Mouse (Mus musculus) forebrain, embryonic 10.5 days (tissue): ENCODE measurements around the gene Dnah17. TPM values are rescaled to one million over a fixed set of nuclear protein-coding genes. Genes with fewer than 3 reads are reported as not detected.

Experiments
- DNase-seq: peaks from one replicate; pipeline ENCODE4 v3.0.0-alpha.2; 2017; ENCODE audit warnings: low spot score; ENCODE audit errors: extremely low spot score
- H3K27ac ChIP-seq: fragments of 300-500 bp; sonication (generic); 2 replicates; pipeline ENCODE4 v1.5.1; 2016; ENCODE audit warnings: mild to moderate bottlenecking
- H3K27me3 ChIP-seq: fragments of 300-500 bp; sonication (generic); 2 replicates; pipeline ENCODE4 v1.6.1; 2016; ENCODE audit warnings: mild to moderate bottlenecking; ENCODE audit not compliant: poor library complexity, severe bottlenecking
- H3K36me3 ChIP-seq: fragments of 300-500 bp; sonication (generic); replicated peaks from 2 replicates; pipeline ENCODE4 v1.6.1; 2016; ENCODE audit warnings: mild to moderate bottlenecking, moderate library complexity
- H3K4me1 ChIP-seq: fragments of 300-500 bp; sonication (generic); 2 replicates; pipeline ENCODE4 v1.6.1; 2016
- H3K4me3 ChIP-seq: fragments of 300-500 bp; sonication (generic); 2 replicates; pipeline ENCODE4 v1.5.1; 2016; ENCODE audit warnings: mild to moderate bottlenecking, moderate library complexity
- H3K9me3 ChIP-seq: fragments of 300-500 bp; sonication (generic); 2 replicates; pipeline ENCODE4 v1.6.1; 2016; ENCODE audit warnings: mild to moderate bottlenecking, moderate library complexity
- WGBS: fragments of 180-500 bp; shearing (Covaris S2); methylation state at CpG from one replicate; pipeline ENCODE4 v1.1.7; 2016; 5-methylcytosine and 5-hydroxymethylcytosine counted together
- polyA plus RNA-seq: library from polyadenylated mRNA; unstranded; fragments of >200 nt; fragmentation: Nextera tagmentation; extraction: Ambion mirVana; gene quantifications from 2 replicates; pipeline ENCODE4 v1.2.1, GENCODE M21; 2016

Gene Dnah17
- polyA plus RNA-seq, 1 experiment from 2014 or later = 0.27 TPM

DNA sequence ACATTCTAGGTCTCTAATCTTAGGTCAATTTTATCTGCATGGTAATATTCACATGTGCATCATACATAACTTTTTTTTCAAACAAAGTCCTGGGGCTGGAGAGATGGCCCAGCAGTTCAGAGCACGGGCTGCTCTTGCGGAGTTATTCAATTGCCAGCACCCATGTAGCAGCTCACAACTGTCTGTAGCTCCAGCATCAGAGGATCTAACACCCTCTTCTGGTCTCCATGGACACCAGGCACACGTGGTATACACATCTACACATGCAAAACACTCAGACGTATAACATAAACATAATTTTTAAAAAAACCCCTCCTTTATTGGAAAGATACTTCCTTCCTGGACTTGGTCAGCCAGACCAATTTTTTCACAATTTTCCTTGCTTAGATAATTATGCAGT lies 28.3 kb upstream of the Dnah17 start:
- no peak overlapping the region for H3K4me3 ChIP-seq
- peaks cover 8% of the 10 kb centered on the region; the same call in 1 of the 2 replicates for H3K9me3 ChIP-seq
- no peak overlapping the region for H3K27ac ChIP-seq
- no peak for DNase-seq
- no peaks in the 10 kb centered on the region for H3K27me3 ChIP-seq
- WGBS = 85% methylated on average over 4 of the region's 4 CpGs
- H3K4me1 ChIP-seq = 0 out of 2 replicates have a peak, but pooled peaks cover 4% of the 10 kb centered on the region
- H3K36me3 ChIP-seq = no peaks in the 10 kb centered on the region; the same call in 1 of the 2 replicates

DNA sequence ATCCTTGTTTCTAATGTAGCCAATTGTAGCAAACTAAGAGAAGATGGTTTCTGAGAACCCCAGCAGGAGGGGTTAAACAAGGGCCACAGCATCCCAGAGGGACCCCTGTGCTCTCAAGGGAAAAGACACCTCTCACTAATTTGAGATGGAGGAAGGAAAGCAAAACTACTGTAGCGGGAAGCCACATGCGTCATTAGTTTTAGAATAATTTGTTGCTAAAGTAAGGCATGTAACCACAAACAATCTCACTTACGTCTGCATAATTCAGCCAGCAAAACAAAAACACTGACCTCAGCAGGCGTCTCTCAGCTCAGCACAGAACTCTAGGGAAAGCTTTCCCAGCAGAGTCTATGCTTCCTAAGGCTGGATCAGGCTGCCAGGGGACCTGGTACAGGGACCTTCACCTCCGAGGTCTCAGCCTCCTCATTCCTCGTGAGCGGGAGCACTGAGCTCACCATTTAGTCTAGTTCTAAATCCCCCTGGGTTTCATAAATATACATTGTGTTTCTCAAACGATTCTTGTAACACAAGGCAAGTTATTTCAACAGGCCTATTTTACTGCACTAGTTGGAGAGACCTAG lies 26.1 kb upstream of the Dnah17 start:
- no peak for DNase-seq
- Histone ChIP-seq H3K27ac (no peak overlapping the region), H3K27me3 (no peaks in the 10 kb centered on the region), H3K4me3 (no peak overlapping the region), H3K9me3 (peaks cover 8% of the 10 kb centered on the region; the same call in 1 of the 2 replicates), H3K4me1 (0 out of 2 replicates have a peak, but pooled peaks cover 4% of the 10 kb centered on the region), H3K36me3 (no peaks in the 10 kb centered on the region)
- 82% methylated on average over 8 of the region's 8 CpGs for WGBS

DNA sequence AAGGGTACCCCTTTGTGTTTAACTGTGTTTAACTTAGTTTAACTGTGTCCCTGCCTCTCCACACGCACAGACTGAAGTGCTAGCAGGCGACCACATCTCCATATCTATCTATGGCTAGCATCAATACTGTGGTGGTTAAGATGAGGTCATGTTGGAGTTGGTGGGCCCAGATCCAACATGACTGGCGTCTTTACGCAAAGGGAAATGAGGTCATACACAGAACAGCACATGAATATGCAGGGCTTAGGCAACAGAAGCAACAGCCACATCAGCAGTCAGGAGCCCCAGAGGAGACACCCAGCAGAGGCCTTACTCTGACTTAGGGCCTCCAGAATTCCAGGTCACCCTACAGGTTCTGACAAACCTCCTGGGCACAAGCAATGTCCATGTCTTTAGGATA lies 22.5 kb upstream of the Dnah17 start:
- H3K4me1 ChIP-seq = no peaks in the 10 kb centered on the region
- peaks cover 19% of the 10 kb centered on the region; the same call in 1 of the 2 replicates for H3K9me3 ChIP-seq
- no peak overlapping the region for H3K4me3 ChIP-seq
- H3K27me3 ChIP-seq = no peaks in the 10 kb centered on the region
- H3K36me3 ChIP-seq = no peaks in the 10 kb centered on the region
- no peak for DNase-seq
- 89% methylated on average over 4 of the region's 4 CpGs for WGBS
- H3K27ac ChIP-seq = no peak overlapping the region

DNA sequence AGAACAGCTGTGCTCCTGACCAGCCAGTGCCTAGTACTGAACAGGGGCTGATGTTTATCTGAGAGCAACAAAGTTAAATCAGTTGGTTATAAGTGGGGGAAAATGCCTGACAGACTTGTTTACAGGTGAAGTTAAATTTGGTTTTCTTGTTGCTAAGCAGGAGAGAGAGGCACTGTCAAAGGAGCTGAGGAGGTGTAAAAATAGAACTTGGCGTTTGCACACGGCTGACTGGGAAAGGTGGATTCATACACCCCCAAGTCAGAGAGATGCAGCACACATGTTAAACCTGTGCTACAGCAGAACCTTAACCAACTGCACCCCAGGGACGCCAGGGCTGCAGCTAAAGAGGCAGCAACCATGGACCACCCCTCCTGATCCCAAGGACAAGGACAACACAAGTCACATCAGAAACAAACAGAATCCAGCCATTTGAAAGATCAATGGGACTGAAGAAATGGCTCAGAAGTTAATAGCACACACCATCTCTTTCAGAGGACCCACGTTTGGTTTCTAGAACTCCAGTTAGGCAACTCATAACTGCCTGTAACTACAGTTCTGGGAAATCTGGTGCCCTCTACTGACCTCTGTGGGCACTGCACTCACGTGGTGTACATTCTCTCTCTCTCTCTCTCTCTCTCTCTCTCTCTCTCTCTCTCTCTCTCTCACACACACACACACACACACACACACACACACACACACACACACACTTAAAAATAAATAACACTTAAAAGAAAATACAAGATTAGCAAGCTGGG lies 21.2 kb upstream of the Dnah17 start:
- no peaks in the 10 kb centered on the region for H3K4me1 ChIP-seq
- H3K4me3 ChIP-seq = no peak overlapping the region
- H3K36me3 ChIP-seq = no peaks in the 10 kb centered on the region
- H3K9me3 ChIP-seq = peaks cover 19% of the 10 kb centered on the region; the same call in 1 of the 2 replicates
- H3K27ac ChIP-seq = no peak overlapping the region
- no peak for DNase-seq
- WGBS = 89% methylated on average over 5 of the region's 5 CpGs
- no peaks in the 10 kb centered on the region for H3K27me3 ChIP-seq

DNA sequence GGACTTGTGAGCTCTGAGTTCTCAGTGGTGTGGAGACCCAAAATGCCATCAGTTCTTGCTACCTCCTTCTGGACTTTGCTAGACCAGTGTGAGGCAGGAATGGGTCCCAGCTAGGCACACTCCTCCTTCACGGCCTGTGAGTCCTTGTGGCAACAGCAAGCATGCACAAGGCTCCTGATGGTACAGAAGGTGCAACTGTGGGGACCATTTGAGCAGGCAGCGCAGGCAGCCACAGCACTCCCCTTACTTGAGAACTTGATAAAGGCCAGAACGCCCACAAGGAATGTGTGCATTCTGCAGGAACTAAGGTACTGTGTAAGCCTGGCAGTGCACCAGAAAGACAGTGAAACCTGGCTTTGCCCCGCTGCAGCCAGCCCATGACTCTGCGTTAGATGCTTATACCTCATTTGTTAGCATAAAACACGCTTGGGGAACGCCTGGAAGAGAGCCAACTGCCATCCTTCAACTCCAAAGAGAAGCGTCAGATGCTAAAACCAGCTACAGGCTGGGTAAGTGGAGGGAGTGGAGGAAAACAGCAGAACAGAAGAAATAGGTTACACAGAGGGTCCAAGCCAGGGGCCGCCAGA lies 19.8 kb upstream of the Dnah17 start:
- Histone ChIP-seq H3K9me3 (peaks cover 12% of the 10 kb centered on the region; the same call in 1 of the 2 replicates), H3K4me3 (no peak overlapping the region), H3K36me3 (no peaks in the 10 kb centered on the region), H3K27ac (no peak overlapping the region), H3K27me3 (no peaks in the 10 kb centered on the region), H3K4me1 (peaks cover 3% of the 10 kb centered on the region; the same call in 1 of the 2 replicates)
- WGBS = 95% methylated on average over 9 of the region's 9 CpGs
- DNase-seq = no peak

DNA sequence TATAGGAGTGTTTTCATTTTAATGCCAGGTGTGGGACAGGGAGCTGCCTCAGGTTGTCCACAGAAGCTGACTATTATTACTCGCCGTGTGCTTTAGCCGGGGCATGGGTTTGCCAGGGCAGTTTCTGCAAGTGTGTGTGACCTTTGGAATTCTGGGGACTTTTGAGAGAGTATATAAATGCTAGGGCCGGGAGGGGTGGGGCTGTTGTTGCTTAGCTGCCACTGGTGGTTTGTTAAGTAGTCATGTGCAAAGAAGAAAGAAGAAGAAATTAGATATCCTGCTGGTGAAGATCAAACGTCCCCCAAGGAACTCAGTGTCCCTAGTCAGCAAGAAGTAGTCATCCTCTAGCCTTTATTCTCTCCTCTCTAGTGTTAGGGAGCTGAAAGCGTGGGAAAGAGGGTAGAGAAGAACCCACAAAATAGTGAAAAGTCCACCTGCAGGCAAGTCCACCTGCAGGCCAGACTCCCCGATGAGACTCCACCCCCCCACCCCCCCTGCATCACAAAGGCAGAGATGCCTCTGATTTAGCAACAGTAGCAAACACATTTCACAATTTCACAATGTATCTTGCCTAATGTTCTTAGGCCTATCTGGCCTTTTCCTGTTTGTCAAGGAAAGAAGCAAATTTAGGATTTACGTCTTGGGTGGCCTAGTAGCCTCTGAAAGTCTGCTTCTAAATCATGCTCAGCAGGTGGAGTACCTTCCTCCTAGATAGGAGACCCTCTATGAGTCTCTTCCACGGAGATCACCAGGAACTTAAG lies 17.6 kb upstream of the Dnah17 start:
- Histone ChIP-seq H3K9me3 (peaks cover 12% of the 10 kb centered on the region; the same call in 1 of the 2 replicates), H3K4me3 (no peak overlapping the region), H3K27ac (no peak overlapping the region), H3K4me1 (peaks cover 3% of the 10 kb centered on the region), H3K27me3 (no peaks in the 10 kb centered on the region), H3K36me3 (no peaks in the 10 kb centered on the region)
- 74% methylated on average over 9 of the region's 9 CpGs for WGBS
- no peak for DNase-seq

DNA sequence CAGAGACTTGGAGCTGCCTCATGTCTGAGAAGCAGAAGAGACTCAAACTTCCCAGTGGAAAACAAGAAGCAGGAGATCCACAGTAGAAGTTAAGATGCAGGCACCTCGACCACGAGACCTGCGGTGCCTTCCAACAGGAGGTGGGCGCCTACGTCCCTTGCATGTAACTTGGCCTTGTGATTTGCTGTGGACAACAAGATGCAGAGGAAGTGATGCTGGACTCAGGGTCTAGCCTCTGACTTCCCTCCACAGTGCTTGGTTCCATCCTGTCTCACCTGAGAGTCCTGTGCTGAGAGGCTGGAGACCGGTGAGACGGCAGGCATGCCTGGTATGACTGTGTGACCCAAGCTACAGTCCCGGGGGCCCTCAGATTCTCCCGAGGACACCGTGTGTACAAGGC lies 16.0 kb upstream of the Dnah17 start:
- no peaks in the 10 kb centered on the region for H3K36me3 ChIP-seq
- DNase-seq = no peak
- no peak overlapping the region for H3K4me3 ChIP-seq
- peaks cover 17% of the 10 kb centered on the region for H3K4me1 ChIP-seq
- WGBS = 95% methylated on average over 10 of the region's 10 CpGs
- no peak overlapping the region for H3K27ac ChIP-seq
- H3K9me3 ChIP-seq = peaks cover 12% of the 10 kb centered on the region; the same call in 1 of the 2 replicates
- no peaks in the 10 kb centered on the region for H3K27me3 ChIP-seq

DNA sequence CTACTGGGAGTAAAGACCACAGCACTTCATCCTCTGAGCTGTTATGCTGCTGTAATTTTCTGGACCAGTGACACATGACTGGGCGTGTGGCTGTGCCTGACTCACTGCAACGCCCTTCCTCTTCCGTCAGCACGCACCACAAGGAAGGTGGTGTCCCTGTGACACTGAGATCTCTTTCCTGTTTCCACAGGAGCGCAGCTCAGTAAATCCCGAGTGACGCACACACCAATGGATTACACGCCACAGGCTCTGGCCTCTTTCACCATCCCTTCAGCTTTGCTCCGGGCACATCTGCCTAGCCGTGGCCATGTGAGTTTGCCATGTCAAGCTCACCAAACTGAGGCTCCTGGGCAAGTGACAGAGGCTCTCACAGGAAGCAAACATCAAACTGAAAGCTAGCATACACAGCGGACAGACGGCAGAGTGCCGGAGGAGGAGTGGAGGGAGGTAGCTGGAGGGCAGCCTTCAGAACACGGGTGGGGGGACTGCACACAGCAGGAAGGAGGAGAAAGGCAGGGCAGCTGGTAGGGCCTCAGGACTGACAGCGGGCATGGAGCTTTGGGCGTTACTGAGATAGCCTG lies 15.4 kb upstream of the Dnah17 start:
- DNase-seq = no peak
- WGBS = 86% methylated on average over 16 of the region's 16 CpGs
- Histone ChIP-seq H3K27ac (peak overlapping the region; percentile 32; the same call in 1 of the 2 replicates), H3K4me3 (no peak overlapping the region), H3K36me3 (no peaks in the 10 kb centered on the region), H3K9me3 (peaks cover 7% of the 10 kb centered on the region; the same call in 1 of the 2 replicates), H3K27me3 (0 out of 2 replicates have a peak, but pooled peaks cover under 1% of the 10 kb centered on the region), H3K4me1 (peaks cover 17% of the 10 kb centered on the region)

DNA sequence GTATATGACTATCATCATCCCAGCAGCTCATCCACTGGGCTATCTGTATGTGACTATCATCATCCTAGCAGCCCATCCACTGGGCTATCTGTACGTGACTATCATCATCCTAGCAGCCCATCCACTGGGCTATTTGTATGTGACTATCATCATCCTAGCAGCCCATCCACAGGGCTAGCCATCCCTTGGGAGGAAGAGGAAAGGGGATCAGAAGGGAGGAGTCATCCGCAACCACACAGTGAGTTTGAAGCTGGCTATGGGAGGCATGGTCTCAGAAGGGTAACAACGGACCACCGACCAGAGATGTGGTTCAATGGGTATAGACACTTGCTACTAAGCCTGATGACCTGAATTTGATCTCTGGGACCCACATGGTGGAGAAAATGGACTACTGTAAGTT lies 14.7 kb upstream of the Dnah17 start:
- H3K36me3 ChIP-seq = no peaks in the 10 kb centered on the region
- no peak overlapping the region for H3K27ac ChIP-seq
- H3K27me3 ChIP-seq = peaks cover 7% of the 10 kb centered on the region; the same call in 1 of the 2 replicates
- no peak overlapping the region for H3K4me3 ChIP-seq
- peaks cover 19% of the 10 kb centered on the region for H3K4me1 ChIP-seq
- no peaks in the 10 kb centered on the region for H3K9me3 ChIP-seq
- DNase-seq = no peak
- 95% methylated on average over 4 of the region's 4 CpGs for WGBS

DNA sequence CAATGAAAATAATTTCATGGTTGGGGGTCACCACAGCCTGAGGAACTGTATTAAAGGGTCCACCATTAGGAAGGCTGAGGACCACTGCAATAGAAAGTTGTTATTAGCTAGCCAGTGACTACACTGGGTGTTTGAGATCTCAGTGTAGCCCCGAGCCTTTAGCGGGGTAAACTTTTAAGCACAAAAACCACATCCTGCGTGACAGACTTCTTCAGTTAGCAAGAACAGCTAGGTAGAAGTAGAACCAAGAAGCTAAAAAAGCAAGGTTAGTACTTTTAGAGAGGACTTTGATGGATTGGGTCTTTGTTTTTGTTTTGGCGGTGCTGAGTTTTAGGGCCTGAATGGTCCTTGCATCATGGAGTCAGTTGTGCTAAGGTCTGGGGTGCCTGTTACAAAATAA lies 13.3 kb upstream of the Dnah17 start:
- no peak for DNase-seq
- 93% methylated on average over 4 of the region's 4 CpGs for WGBS
- no peaks in the 10 kb centered on the region for H3K36me3 ChIP-seq
- H3K27me3 ChIP-seq = peaks cover 7% of the 10 kb centered on the region; the same call in 1 of the 2 replicates
- H3K4me3 ChIP-seq = no peak overlapping the region
- H3K4me1 ChIP-seq = peaks cover 19% of the 10 kb centered on the region
- H3K9me3 ChIP-seq = peaks cover 4% of the 10 kb centered on the region; the same call in 1 of the 2 replicates
- H3K27ac ChIP-seq = no peak overlapping the region

DNA sequence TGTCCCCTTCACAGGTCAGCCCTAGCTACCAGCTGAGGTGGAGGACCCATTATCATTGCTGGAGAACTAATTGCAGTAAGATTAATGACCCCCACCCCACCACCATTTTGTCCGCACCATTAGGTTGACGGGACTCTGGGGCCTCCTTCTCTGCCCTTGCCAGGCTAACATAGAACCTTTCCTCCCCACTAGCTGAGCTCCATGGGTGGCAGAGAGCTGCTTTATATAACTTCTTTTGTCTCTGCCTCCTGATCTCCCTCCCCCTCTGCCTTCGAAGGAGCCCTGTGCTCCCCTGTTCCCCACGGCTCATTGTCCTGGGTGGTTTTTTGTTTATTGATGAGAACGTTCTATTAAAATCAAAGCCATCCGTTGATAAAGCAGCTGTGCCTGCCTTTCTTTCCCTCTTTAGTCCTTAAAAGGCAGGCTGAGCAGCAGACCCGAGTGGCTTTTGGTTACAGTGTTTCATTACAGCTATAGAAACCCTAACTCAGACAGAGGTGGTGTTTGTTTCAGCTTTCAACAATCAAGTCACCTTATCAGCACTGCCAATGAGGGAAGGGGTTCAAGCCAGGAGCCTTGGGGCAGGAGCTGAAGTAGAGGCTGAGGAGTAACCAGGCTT lies 12.2 kb upstream of the Dnah17 start:
- Histone ChIP-seq H3K9me3 (peaks cover 10% of the 10 kb centered on the region; the same call in 1 of the 2 replicates), H3K4me3 (no peak overlapping the region), H3K27me3 (peaks cover 7% of the 10 kb centered on the region; the same call in 1 of the 2 replicates), H3K36me3 (no peaks in the 10 kb centered on the region), H3K27ac (peak overlapping the region; percentile 66), H3K4me1 (peaks cover 19% of the 10 kb centered on the region)
- DNase-seq = no peak
- 19% methylated on average over 7 of the region's 7 CpGs for WGBS
